Mouse (Mus musculus) cerebellum, postnatal 25 days (tissue): ENCODE measurements around the gene Duxbl2.
"Not testable (repeated sequence)": the region's sequence is repeated elsewhere in the genome, so short reads cannot be mapped to it uniquely, and the experiment has no call there.

Experiments
- DNase-seq, 2 experiments: peaks; one replicate each; pipeline ENCODE4 v3.0.0; 2021; ENCODE audit warnings: mixed read lengths in 2 of 2

The Duxbl2 gene

DNA sequence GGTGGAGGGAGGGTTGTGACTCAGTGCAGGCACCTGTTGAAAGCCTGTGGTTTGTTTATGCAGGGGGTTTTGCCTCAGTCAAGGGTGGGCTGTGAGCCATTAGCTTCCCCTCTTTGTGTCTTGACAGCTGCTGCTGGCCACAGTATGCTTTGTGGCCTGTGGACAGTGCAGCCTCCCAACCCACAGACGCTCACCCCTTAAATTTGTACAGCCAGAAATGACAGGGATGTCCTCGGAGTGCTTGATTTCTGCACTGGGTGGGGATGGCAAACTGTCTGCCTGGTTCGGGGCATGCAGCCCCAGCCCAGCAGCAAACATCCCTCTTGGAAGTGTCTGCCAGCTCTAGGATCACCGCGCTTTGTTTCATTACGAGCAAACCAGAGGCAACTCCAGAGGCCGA is at the start of gene Duxbl2:
Gene Duxbl2 (plus strand): TSS at position 200 of the 400 bp plus-strand sequence.
- DNase-seq: not testable (repeated sequence)

DNA sequence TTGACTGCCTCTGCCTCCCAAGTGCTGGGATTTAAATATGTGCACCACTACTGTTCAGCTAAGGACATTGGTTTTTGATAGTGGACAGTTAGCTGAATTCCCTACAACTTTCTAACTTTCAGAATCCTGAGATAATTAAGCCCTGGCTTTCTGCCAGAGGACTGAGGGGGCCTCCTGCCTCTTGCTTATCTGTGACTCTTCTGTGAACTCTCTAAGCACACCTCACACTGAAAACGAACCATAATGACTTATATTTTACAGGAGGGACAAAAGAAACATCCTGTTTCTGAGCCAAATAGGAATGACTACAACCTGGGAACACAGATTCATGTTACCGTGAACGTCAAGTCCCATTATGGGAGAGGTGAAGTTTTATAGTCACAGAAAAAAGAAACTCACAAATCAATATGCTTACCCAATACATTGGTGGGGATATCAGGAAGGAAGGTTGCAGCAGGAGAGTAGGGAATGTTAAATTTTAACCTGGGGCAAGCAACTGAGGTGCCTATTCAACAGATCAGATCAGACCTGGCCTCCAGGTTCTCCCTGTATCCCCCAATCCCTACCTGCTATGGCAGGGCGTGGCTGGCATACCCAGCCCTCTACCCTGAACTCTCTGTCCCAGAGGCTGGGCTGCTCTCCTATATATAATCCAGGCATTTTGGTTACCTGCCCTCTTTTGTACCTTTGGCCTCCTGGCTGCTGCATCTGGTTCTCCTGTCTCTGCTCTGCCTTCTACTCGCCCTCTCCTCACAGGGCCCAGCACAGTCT is 41.3 kb upstream of the Duxbl2 start:
- not testable (repeated sequence) for DNase-seq

DNA sequence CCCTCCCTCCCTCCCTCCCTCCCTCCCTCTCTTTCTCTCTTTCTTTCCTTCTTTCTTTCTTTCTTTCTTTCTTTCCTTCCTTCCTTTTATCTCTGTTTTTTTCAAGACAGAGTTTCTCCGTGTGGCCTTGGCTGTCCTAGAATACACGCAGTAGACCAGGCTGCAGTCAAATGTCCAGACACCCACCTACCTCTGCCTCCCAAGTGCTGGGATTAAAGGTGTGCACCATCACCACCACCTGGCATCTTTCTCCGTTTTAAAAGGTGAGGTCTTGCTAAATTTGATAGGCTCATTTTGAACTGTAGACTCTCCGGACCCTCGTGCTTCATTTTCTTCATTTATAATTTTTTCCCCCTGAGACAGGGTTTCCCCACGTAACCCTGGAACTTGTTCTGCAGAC is 36.9 kb upstream of the Duxbl2 start, which contains the start of gene Cphx2:
Gene Cphx2 (plus strand): TSS at position 301 of the 400 bp plus-strand sequence.
- not testable (repeated sequence) for DNase-seq

DNA sequence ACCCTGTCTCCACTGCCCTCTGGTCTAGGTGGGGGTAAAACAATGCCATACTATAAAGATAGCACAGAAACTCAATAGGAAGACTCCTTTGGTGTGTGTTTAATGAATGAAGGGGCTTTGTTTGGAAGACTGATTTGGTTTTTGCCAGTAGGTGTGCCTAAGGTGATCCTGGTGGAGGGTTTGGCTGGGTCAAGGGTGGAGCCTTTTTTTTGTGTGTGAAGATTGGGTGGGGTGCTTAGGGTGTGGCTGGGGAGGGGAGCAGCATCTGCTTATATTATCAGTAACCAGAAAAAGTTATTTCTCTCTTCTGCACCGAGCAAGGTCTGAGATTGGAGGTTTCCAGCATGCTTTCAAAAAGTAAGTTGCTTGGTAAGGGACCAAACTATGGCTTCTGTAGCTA is 36.2 kb upstream of the Duxbl2 start, which contains the start of gene Cphx3:
Gene Cphx3 (plus strand): TSS at position 301 of the 400 bp plus-strand sequence.
- not testable (repeated sequence) for DNase-seq

DNA sequence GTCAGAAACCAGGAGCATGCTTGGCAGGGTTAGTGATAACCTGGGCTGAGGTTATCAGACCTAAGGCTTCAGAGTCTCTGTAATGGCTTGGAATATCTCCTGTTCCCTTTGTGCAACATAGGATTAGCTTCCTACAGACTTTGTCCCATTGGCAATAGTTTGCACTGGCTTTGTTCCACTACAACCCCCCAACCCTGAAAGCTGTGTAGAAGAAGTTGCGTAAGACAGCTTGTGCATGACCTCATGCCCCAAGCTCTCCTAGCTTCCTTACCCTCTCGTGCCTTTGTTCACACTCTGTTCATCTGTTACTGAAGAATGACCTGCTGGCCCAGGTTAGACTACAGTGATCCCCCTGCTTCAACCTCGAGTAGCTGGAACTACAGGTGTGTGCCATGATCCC is 20.5 kb upstream of the Duxbl2 start:
- not testable (repeated sequence) for DNase-seq

DNA sequence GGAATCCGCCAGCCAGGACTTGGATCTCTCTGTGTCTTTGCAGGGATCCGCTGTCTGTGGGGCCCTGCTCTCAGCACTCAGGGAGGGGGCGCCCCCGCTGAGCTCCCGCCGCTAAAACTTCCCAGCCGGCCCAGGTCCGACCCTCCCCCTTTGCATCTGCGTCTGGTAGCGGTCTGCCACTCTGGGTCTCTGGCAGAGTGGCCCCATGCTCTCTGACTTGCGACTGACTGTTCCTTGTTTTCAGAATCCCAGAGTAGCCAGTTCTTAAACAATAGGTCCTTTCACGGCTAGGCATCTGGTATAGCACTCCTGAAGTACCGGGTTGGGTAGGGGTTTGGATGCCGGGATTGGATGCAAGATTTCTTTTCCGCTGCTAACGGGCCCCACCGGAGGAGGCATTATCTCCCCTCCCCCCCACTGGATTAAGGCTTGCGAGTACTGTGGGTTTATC is 426 bp downstream of the Duxbl2 start:
- DNase-seq: not testable (repeated sequence)

DNA sequence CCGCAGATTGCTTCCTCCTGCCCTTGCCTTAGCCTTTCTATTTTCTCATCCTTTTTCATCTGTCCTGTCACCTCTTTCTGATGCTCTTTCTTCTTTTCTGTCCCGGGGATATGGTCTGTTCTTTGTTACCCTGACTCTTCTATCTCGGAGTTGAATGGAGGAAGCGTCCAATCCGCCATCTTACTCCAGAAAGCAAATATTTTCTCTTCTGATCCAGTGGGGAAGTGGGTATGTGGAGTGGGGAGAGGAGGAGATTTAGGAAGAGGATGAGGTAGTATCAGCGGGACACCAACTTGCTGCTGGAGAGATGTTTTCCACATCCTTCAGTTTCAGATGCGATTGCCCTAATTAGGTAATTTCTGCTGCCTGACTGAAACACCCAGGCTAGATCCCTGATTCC is 946 bp downstream of the Duxbl2 start:
- DNase-seq: not testable (repeated sequence)

DNA sequence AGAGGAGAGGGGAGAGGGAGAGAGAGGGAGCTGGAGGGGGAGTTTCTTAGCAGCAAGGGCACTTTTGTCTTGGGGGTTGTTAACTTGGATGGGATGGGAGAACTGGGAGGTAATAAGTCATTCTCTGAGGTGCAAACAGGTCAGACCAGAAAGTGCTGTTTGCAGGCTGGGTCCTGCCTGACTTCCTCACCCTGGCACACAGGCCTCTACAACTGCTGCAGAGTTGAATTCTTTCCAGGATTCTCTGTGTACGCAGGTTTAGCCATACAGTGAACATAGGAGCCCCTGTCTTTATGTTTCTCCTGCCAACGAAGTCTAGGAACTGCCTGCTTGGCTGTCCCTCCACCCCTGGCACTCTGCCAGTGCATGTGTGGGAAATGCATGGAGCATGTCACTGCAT is 28.9 kb downstream of the Duxbl2 start:
- not testable (repeated sequence) for DNase-seq

DNA sequence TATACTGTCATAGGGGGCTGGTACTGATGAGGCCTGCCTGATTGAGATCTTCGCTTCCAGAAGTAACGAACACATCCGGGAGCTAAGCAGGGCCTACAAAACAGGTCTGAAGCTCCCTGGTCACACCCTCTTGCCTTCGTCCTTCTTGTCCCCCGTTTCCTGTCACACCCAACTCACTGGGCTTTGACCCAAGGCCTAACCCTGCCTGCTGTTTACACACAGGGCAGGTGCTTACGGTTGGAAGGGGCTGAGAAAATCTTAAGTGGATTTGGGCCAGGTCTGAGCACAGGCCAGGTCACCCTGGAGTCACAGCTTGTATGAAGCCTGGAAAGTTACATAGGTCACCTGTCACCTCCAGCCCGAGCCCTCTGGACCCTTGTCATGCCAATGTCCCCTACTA is 37.9 kb downstream of the Duxbl2 start:
- DNase-seq: not testable (repeated sequence)

DNA sequence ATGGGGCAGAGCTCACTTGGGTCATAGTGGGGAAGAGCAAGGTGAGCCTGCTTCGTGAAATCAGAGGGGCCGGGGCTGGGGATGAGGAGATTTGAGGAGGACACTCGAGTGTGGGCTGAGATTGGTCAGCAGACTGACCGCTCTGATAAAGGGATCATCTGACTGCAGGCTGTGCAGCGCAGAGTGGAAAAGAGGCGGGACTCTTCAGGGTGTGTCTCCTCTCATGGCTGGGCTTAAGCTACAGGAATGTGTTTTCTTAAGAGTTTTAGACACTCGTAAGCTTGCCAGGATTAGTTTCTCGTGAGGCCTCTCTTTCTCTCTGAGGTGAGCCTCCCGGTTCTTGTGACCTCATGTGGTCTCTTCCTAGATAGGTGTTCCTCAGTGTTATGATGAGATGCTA is 43.0 kb downstream of the Duxbl2 start:
- DNase-seq: not testable (repeated sequence)

DNA sequence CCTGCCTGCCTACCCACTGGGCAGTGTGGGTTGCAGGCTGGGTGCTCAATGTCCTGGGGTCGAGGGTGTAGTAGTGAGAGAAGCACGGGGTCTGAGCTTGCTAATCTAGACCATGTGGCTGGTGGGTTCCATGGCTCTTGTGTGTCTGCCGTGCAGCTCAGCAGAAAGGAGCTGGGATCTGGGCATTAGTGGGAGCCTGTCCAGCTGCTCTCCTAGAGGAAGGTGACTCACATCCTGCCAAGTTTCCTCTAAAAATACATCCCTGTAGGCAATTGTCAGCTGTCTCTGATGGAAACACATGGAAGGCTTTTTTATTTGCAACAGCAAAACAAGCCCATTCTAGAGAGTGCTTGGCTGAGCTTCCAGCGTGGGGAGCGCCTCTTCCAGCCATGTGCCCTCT is 44.3 kb downstream of the Duxbl2 start:
- not testable (repeated sequence) for DNase-seq

DNA sequence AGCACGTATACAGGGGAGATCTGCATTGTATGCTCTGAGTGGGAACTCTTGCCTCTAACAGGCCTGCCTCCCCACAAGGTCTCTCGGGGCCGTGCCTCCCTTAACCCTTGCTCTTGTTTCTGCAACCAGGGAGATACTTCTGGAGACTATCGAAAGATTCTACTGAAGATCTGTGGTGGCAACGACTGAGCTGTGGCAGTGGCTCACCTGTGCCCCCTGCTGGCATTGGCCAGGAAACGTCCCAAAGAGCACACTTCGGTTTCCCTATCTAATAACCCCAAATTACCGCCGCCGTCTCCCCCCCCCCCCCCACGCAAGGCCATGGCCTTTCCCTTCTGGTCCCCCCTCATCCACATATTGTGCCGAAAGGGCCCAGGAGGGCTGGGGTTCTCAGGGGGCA is 47.1 kb downstream of the Duxbl2 start:
- DNase-seq: not testable (repeated sequence)

DNA sequence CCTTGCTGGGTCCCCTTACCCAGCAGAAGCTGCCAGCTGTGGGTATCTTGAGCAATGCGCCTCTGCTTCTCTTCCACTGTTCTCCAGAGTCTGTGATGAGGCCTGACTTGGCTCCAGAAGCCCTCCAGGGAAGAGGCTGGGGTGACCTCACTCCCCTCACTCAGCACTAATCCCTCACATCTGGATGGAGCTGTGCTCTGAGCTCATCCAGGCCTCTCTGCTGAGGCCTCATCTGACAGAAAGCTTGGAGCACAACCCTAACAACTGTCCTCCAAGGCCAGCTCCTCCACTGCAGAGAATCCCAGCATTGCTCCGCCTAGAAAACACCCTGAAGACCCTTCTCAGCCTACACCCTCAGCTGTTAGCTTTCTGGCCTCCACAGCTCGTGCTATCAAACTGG is 55.8 kb downstream of the Duxbl2 start:
- DNase-seq: not testable (repeated sequence)

DNA sequence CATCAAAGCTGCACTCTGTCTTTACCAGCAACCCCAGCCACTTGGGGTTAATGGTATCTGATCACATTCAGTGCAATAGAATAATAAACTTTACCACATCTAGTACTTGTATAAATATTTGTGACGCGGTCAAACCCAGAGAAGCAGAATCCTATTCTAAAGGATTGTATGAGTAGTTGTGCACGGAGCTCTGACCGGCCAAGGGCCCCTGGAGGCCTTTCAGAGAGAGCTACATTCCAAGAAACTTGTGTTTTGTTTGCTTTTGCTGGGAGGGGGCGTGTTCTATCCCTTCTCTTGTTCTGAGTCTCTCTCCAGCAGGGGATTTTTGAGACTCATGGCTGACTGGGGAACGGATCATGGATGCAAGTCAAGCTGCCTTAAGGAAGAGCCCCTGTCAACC is 56.9 kb downstream of the Duxbl2 start:
- not testable (repeated sequence) for DNase-seq
